Mouse (Mus musculus): ENCODE measurements at regions not wholly inside any gene's neighbourhood (a gene's known extent, or its start where the extent isn't known, plus 50 kb on each side); places are given as distances from the start of the nearest gene placed in this dataset.

GRCm38 (mm10) chr13:25695956-25696355 is 425.7 kb upstream of the Nrsn1 start:
- TF ChIP-seq GATA1 (IDR thresholded peaks at IDR 0.05; ENCODE audit: borderline replicate concordance, low read length) (no peak), FLI1 (IDR thresholded peaks at IDR 0.05; ENCODE audit: low read length) (no peak)

All from megakaryocyte, embryonic 14.5 days (primary cell).